Mouse (Mus musculus) heart, adult 2 months (tissue): ENCODE results near the gene Gtf2h3. TPM values are rescaled to one million over a fixed set of nuclear protein-coding genes. Genes with fewer than 3 reads are reported as not detected.

Source experiments
- DNase-seq, 2 experiments: peaks; one replicate each; pipeline ENCODE4 v3.0.0; 2021
- H3K27ac ChIP-seq: fragments of 200-600 bp; 2 replicates; pipeline ENCODE4 v1.8.1; 2022
- H3K27me3 ChIP-seq: fragments of 200-500 bp; 2 replicates; pipeline ENCODE4 v1.6.1; 2012; ENCODE audit warnings: mild to moderate bottlenecking, low read length, inconsistent platforms, mixed read lengths; ENCODE audit not compliant: control insufficient read depth, insufficient read depth
- H3K36me3 ChIP-seq: fragments of 200-500 bp; 2 replicates; pipeline ENCODE4 v1.6.1; 2012; ENCODE audit warnings: low read length, inconsistent platforms; ENCODE audit not compliant: control insufficient read depth, insufficient read depth
- H3K4me1 ChIP-seq: fragments of 200-500 bp; 2 replicates; pipeline ENCODE4 v1.6.1; 2011; ENCODE audit warnings: low read length; ENCODE audit not compliant: control insufficient read depth, insufficient read depth
- H3K4me3 ChIP-seq: fragments of 200-600 bp; 2 replicates; pipeline ENCODE4 v1.8.1; 2022
- H3K79me2 ChIP-seq: fragments of 200-500 bp; replicated peaks from 2 replicates; pipeline ENCODE4 v1.6.1; 2012; ENCODE audit warnings: mild to moderate bottlenecking, inconsistent platforms, low read length, moderate library complexity, mixed read lengths; ENCODE audit not compliant: control insufficient read depth, insufficient read depth
- H3K9ac ChIP-seq: fragments of 200-500 bp; 2 replicates; pipeline ENCODE4 v1.6.1; 2012; ENCODE audit warnings: low read depth, mild to moderate bottlenecking, control low read depth, inconsistent platforms, low read length, mixed read lengths
- CTCF ChIP-seq: fragments of 200-600 bp; IDR thresholded peaks from 2 replicates; pipeline ENCODE4 v1.8.1; 2022; ENCODE audit warnings: antibody characterized with exemption, mild to moderate bottlenecking, moderate library complexity
- EP300 ChIP-seq: fragments of 200-500 bp; IDR thresholded peaks from 2 replicates; pipeline ENCODE4 v1.6.1; 2011; ENCODE audit warnings: low read depth, low read length, control low read depth; ENCODE audit not compliant: insufficient read depth
- POLR2A ChIP-seq: fragments of 200-500 bp; IDR thresholded peaks from 2 replicates; pipeline ENCODE4 v1.6.1; 2011; ENCODE audit warnings: mild to moderate bottlenecking, low read depth, low read length, control low read depth; ENCODE audit not compliant: insufficient read depth
- WGBS: fragments of 180-500 bp; shearing (Covaris S2); methylation state at CpG from one replicate; pipeline ENCODE4 v1.1.7; 2018; 5-methylcytosine and 5-hydroxymethylcytosine counted together
- intact Hi-C: fragments of 180-260 bp; cut with DNase I; formaldehyde crosslinking; loops from one replicate; pipeline ENCODE4 v1.15.1; 2025
- polyA plus RNA-seq: library from polyadenylated mRNA; depleted of rRNA; stranded (reverse); fragments of >200 nt; gene quantifications from 2 replicates; pipeline ENCODE4 v1.2.3, GENCODE M21; 2012
- total RNA-seq, 2 experiments: library from RNA; stranded (reverse); gene quantifications; 2 replicates each; pipeline ENCODE4 v1.2.3; 2021

Gtf2h3 gene
- total and polyA plus RNA-seq, 3 experiments, result 19.4 to 29.0 (median 20.4) TPM

DNA sequence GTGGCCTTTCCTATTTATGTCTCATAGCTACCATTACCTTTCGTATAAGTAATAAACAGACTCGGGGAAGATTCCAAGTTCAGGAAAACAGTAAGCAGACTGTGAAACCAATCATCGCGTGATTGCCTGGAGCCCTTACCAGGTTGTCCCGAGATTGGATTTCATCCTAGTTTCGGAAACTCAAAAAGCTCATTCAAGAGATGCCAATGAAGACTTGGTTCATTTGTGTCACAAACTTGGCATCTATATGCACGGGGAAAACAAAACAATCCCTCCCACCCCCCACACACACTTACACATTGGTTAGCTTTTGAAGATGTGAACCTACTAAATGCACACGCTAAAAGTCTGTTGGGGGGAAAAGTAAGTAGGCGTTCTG, 26.9 kb upstream of the Gtf2h3 start:
- TF ChIP-seq CTCF (no peak), EP300 (no peak), POLR2A (no peak)
- Histone ChIP-seq H3K9ac (peak overlapping the region; percentile 93), H3K4me3 (peak overlapping the region; percentile 58), H3K27me3 (no peaks in the 10 kb centered on the region), H3K36me3 (peaks cover 3% of the 10 kb centered on the region), H3K79me2 (no peaks in the 10 kb centered on the region), H3K27ac (peak overlapping the region; percentile 84), H3K4me1 (peaks cover 2% of the 10 kb centered on the region)
- no peak for DNase-seq
- WGBS, result under 1% methylated on average over 9 of the region's 9 CpGs
- intact Hi-C loops, result loop anchor here (1.0 kb wide), 1 partner anchor 12 kb away; the partner anchor contains the start of gene Tmed2

- Histone ChIP-seq H3K36me3 (peaks cover under 1% of the 10 kb centered on the region), H3K27ac (peak within 1 kb of the TSS; percentile 84), H3K79me2 (no peaks in the 10 kb centered on the region), H3K27me3 (no peaks in the 10 kb centered on the region), H3K9ac (peak within 1 kb of the TSS; percentile 93), H3K4me1 (peaks cover 2% of the 10 kb centered on the region), H3K4me3 (peak within 1 kb of the TSS; percentile 58)
- under 1% methylated on average over 66 of the region's 66 CpGs for WGBS
- intact Hi-C loops, result loop anchor here (1.0 kb wide), 1 partner anchor 12 kb away; the partner anchor contains the start of gene Tmed2
- TF ChIP-seq POLR2A (peak; percentile 86), EP300 (peak; percentile 78; the same call in 1 of the 2 replicates), CTCF (peak; percentile 27; the same call in 1 of the 2 replicates)
- DNase-seq, result peak; percentile 92
These were observed 26.2 kb upstream of the Gtf2h3 start, which contains the start of gene Ddx55 for GRCm38 (mm10) chr5:124552558-124553307. Gene Ddx55, plus strand, starts transcription at chr5:124552864.

DNA sequence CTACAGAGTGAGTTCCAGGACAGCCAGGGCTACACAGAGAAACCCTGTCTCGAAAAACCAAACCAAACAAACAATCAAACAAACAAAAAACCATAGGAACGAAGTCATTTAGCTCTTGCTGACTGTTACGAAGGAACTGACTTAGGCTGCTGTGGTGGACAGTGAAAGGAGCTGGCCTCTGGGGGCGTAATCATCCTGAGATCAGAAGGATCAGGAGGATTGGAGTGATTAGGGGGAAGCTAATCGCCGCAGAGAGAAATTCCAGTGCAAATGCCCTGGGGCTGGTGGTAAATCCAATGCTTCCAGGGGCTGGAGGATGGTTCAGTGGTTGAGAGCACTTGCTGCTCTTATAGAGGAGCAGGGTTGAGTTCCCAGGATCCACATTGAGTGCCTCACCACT, 25.3 kb upstream of the Gtf2h3 start:
- Histone ChIP-seq H3K4me1 (peaks cover 2% of the 10 kb centered on the region), H3K36me3 (no peaks in the 10 kb centered on the region; the same call in 1 of the 2 replicates), H3K27me3 (no peaks in the 10 kb centered on the region), H3K4me3 (no peak overlapping the region), H3K27ac (no peak overlapping the region), H3K79me2 (no peaks in the 10 kb centered on the region), H3K9ac (no peak overlapping the region)
- no peak for DNase-seq
- intact Hi-C loops, result no loop called here
- 70% methylated on average over 6 of the region's 6 CpGs for WGBS
- TF ChIP-seq CTCF (no peak), POLR2A (no peak), EP300 (no peak)

GRCm38 (mm10) chr5:124555145-124555544, 23.8 kb upstream of the Gtf2h3 start:
- Histone ChIP-seq H3K9ac (no peak overlapping the region), H3K27ac (no peak overlapping the region), H3K27me3 (no peaks in the 10 kb centered on the region), H3K4me1 (peaks cover 2% of the 10 kb centered on the region), H3K4me3 (no peak overlapping the region), H3K79me2 (no peaks in the 10 kb centered on the region), H3K36me3 (no peaks in the 10 kb centered on the region; the same call in 1 of the 2 replicates)
- intact Hi-C loops, result loop anchor here (1.0 kb wide), 1 partner anchor 123 kb away; no protein-coding TSS in a partner anchor
- WGBS, result 51% methylated on average over 1 of the region's 1 CpGs
- TF ChIP-seq CTCF (peak; percentile 63), EP300 (no peak)
- DNase-seq, result no peak

- Histone ChIP-seq H3K36me3 (peaks cover 3% of the 10 kb centered on the region), H3K4me1 (no peaks in the 10 kb centered on the region), H3K27ac (no peak overlapping the region), H3K27me3 (no peaks in the 10 kb centered on the region), H3K79me2 (no peaks in the 10 kb centered on the region), H3K9ac (no peak overlapping the region), H3K4me3 (no peak overlapping the region)
- TF ChIP-seq CTCF (no peak), EP300 (no peak), POLR2A (no peak)
- 78% methylated on average over 12 of the region's 12 CpGs for WGBS
- intact Hi-C loops, result no loop called here
- no peak for DNase-seq
These were observed 7.9 kb upstream of the Gtf2h3 start for GRCm38 (mm10) chr5:124571068-124571467.

DNA sequence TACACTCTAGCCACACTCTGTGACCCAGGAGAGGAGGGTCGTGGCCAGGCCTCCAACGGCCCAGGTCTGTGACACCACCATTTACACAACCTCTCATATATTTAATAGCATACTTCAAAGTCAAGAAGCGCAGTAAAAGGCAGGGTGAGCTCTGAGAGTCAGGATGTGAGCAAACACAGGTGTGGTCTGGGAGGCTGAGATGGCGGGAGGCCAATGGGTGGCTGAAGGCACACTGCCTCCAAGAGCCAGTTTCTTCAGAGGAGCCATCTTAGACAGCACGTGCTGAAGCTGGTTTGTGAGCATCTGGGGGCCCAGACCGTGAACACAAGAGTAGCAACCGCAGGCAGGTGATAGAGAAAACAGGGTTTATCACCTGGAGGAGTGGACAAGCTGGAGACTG, 3.5 kb upstream of the Gtf2h3 start:
- Histone ChIP-seq H3K9ac (no peak overlapping the region), H3K27ac (no peak overlapping the region), H3K79me2 (no peaks in the 10 kb centered on the region), H3K27me3 (no peaks in the 10 kb centered on the region), H3K4me3 (no peak overlapping the region), H3K36me3 (peaks cover 3% of the 10 kb centered on the region), H3K4me1 (peaks cover 2% of the 10 kb centered on the region; the same call in 1 of the 2 replicates)
- DNase-seq, result no peak
- intact Hi-C loops, result no loop called here
- TF ChIP-seq POLR2A (no peak), EP300 (no peak), CTCF (no peak)
- WGBS, result 92% methylated on average over 7 of the region's 7 CpGs
